Mouse (Mus musculus): ENCODE results near the gene Sik3. TPM values are rescaled to one million over a fixed set of nuclear protein-coding genes. Genes with fewer than 3 reads are reported as not detected.

Gene Sik3
- polyA plus RNA-seq, 1 experiment: 16.1 TPM

GRCm38 (mm10) chr9:46030968-46031367 lies 18.3 kb downstream of the Sik3 start:
- H3K4me1 ChIP-seq (ENCODE audit: control insufficient read depth, insufficient read depth, insufficient read length, low read length): peaks cover 28% of the 10 kb centered on the region
- H3K27ac ChIP-seq (replicated peaks; ENCODE audit: low read depth, low read length): no peak overlapping the region
- no peak overlapping the region for H3K4me3 ChIP-seq (ENCODE audit: insufficient read depth, low read depth, low read length)

GRCm38 (mm10) chr9:46032190-46032589 lies 19.6 kb downstream of the Sik3 start:
- Histone ChIP-seq H3K4me1 (ENCODE audit: control insufficient read depth, insufficient read depth, insufficient read length, low read length) (peaks cover 25% of the 10 kb centered on the region), H3K27ac (replicated peaks; ENCODE audit: low read depth, low read length) (no peak overlapping the region)

GRCm38 (mm10) chr9:46033058-46033457 lies 20.4 kb downstream of the Sik3 start:
- H3K4me1 ChIP-seq (ENCODE audit: control insufficient read depth, insufficient read depth, insufficient read length, low read length): peaks cover 19% of the 10 kb centered on the region
- H3K27ac ChIP-seq (replicated peaks; ENCODE audit: low read depth, low read length): no peak overlapping the region
- no peak overlapping the region for H3K4me3 ChIP-seq (ENCODE audit: insufficient read depth, low read depth, low read length)

More at GRCm38 (mm10) chr9:46032190-46032589, 19.6 kb downstream of the Sik3 start:
- no peak overlapping the region for H3K4me3 ChIP-seq (ENCODE audit: insufficient read depth, low read depth, low read length)

DNA sequence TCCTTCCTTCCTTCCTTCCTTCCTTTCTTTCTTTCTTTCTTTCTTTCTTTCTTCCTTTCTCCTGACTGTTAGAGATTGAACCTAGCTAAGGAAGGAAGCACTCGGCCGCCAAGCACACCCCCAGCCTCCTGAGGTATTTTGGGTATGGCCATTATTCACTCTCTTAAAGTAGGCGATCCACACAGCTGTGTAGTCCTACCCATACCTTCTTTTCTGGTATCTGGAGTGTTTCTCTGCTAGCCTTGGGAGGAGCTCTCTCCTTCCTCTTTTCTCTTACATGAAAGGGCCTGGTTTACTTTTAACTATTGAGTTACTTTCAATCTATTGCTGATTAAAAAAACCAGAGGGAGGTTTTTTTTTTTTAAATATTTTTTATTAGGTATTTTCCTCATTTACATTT lies 21.2 kb downstream of the Sik3 start:
- no peak overlapping the region for H3K4me3 ChIP-seq (ENCODE audit: insufficient read depth, low read depth, low read length)
- peaks cover 19% of the 10 kb centered on the region for H3K4me1 ChIP-seq (ENCODE audit: control insufficient read depth, insufficient read depth, insufficient read length, low read length)
- no peak overlapping the region for H3K27ac ChIP-seq (replicated peaks; ENCODE audit: low read depth, low read length)

DNA sequence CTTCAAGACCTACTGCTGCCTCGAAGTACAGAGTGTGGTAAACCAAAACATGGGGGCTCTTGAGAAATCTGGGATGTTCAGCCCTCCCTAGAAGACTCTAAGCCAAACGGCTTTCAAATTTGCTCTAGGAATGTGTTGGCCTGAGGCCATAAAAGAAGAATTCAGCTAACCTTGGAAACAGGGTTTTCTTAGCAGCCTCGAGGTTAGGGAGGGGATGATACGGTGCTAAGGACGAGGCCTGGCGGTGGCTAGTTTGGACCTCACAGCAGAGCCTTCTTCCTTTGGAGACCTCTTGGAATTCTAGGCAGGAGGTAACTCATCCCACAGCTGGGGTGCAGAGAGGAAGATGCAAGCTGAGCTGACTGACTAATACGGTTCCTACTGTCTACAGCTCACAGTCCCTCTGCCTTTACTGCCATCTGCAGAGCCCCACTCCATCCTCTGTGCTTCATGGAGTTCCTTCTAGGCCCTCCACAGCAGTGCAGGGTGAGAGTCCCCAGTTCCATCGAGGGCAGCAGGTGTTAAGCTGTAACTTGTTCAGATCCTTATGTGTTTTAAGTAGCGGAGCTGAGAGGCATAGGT lies 22.8 kb downstream of the Sik3 start:
- H3K4me3 ChIP-seq (ENCODE audit: insufficient read depth, low read depth, low read length): no peak overlapping the region
- H3K27ac ChIP-seq (replicated peaks; ENCODE audit: low read depth, low read length): no peak overlapping the region
- peaks cover 17% of the 10 kb centered on the region for H3K4me1 ChIP-seq (ENCODE audit: control insufficient read depth, insufficient read depth, insufficient read length, low read length)

DNA sequence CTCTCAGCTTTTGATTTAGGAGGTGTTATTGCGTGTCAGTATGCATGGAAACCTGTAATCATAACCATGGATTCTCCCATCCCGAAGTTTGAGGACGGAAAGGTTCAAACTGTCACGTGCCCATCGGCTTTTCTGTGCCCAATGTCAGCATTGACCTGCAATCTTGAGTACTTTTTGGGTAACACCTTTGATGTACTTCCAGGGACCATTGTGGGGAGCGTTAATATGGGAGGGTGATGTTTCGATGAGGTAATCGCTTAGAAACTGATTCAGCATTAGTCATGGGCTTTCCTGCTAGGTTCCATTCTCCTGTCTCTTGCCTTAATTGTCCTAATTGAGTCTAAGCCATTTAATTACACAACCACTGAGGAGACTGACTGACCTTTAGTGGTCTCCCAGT lies 24.3 kb downstream of the Sik3 start:
- H3K27ac ChIP-seq (replicated peaks; ENCODE audit: low read depth, low read length): no peak overlapping the region
- peaks cover 13% of the 10 kb centered on the region for H3K4me1 ChIP-seq (ENCODE audit: control insufficient read depth, insufficient read depth, insufficient read length, low read length)
- H3K4me3 ChIP-seq (ENCODE audit: insufficient read depth, low read depth, low read length): no peak overlapping the region

- peaks cover 8% of the 10 kb centered on the region; the same call in 1 of the 2 replicates for H3K4me1 ChIP-seq (ENCODE audit: control insufficient read depth, insufficient read depth, insufficient read length, low read length)
- H3K4me3 ChIP-seq (ENCODE audit: insufficient read depth, low read depth, low read length): no peak overlapping the region
- H3K27ac ChIP-seq (replicated peaks; ENCODE audit: low read depth, low read length): no peak overlapping the region
Observed at GRCm38 (mm10) chr9:46038786-46039185, 26.2 kb downstream of the Sik3 start.

DNA sequence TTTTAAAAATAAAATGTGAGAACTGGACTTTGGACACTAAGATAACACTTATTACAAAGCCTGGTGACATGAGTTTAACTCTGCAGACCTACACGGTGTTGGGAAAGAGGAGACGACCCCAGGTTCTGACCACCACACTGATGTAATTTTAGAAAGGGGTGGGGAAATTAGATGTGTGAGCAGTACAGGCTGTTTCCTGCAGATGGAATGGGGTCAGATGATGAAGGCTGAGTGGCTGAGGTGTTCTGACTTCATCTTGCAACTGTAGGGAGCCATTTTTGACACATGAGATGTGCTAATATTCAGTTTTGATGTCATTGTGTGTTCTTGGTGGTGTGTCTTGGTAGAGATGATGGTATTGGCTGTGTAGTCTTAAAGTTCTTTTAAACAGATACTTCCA lies 28.6 kb downstream of the Sik3 start:
- no peak overlapping the region for H3K4me3 ChIP-seq (ENCODE audit: insufficient read depth, low read depth, low read length)
- no peaks in the 10 kb centered on the region for H3K4me1 ChIP-seq (ENCODE audit: control insufficient read depth, insufficient read depth, insufficient read length, low read length)
- H3K27ac ChIP-seq (replicated peaks; ENCODE audit: low read depth, low read length): no peak overlapping the region

DNA sequence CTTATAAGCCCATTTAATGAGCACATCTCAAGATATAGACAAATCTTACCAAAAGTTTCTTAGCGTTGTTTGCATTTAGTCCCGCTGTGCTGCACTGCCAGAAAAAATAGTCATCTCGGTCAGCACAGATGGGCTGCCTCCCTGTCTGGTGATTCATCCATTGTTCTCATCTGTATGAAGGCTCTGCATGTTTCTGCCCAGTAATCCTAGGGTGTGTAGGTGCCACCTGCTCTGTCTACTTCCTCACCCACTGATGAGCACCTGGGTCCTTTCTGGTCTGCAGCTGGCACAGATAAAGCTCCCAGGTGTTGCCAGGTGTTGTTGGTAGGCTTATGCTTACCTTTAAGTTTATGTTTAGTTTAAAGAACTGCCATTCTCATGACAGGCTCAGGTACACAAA lies 29.8 kb downstream of the Sik3 start:
- no peaks in the 10 kb centered on the region for H3K4me1 ChIP-seq (ENCODE audit: control insufficient read depth, insufficient read depth, insufficient read length, low read length)
- no peak overlapping the region for H3K27ac ChIP-seq (replicated peaks; ENCODE audit: low read depth, low read length)
- no peak overlapping the region for H3K4me3 ChIP-seq (ENCODE audit: insufficient read depth, low read depth, low read length)

GRCm38 (mm10) chr9:46043626-46044025 lies 31.0 kb downstream of the Sik3 start:
- no peak overlapping the region for H3K27ac ChIP-seq (replicated peaks; ENCODE audit: low read depth, low read length)
- H3K4me3 ChIP-seq (ENCODE audit: insufficient read depth, low read depth, low read length): no peak overlapping the region
- H3K4me1 ChIP-seq (ENCODE audit: control insufficient read depth, insufficient read depth, insufficient read length, low read length): no peaks in the 10 kb centered on the region

DNA sequence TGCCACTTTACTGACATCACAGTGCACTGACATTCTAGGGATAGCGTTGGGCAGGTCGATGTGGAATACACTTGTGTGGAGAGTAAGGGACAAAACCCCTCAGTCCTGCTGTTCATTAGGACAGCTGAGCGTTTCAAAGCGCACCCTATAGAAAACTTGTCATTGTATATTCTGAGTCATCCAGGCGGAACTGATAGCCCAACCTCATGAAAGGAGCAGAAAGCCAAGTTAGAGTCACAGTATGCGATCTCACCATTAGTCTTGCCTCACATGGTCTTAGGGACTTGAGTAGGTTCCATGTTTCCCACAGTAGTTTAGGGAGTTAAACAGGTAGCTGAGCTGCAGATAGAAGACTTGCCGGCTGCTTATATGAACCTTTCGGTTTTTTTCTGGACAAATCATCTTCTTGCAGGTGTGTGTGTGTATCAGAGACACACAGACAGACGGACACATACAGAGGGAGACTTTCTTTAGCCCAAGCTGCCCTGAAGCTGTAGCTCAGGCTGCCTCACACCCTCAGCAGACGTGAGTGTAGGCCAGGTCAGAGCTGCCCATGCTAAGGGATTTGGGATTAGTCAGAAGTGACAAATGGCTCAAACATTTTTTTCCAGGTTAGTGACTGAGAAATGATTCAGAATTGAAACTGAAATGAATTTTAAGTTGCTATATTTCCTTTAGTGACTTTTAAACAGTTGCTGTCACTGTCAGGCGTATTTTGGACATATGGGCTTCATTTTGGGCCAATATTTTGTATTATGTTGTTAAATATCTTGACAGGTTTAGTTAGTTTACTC lies 34.3 kb downstream of the Sik3 start:
- Histone ChIP-seq H3K4me3 (ENCODE audit: insufficient read depth, low read depth, low read length) (no peak overlapping the region), H3K27ac (replicated peaks; ENCODE audit: low read depth, low read length) (no peak overlapping the region), H3K4me1 (ENCODE audit: control insufficient read depth, insufficient read depth, insufficient read length, low read length) (peaks cover 15% of the 10 kb centered on the region)

- Histone ChIP-seq H3K4me3 (ENCODE audit: insufficient read depth, low read depth, low read length) (no peak overlapping the region), H3K27ac (replicated peaks; ENCODE audit: low read depth, low read length) (peak overlapping the region; percentile 85), H3K4me1 (ENCODE audit: control insufficient read depth, insufficient read depth, insufficient read length, low read length) (peaks cover 25% of the 10 kb centered on the region)
Observed at GRCm38 (mm10) chr9:46049525-46049924, 36.9 kb downstream of the Sik3 start.

DNA sequence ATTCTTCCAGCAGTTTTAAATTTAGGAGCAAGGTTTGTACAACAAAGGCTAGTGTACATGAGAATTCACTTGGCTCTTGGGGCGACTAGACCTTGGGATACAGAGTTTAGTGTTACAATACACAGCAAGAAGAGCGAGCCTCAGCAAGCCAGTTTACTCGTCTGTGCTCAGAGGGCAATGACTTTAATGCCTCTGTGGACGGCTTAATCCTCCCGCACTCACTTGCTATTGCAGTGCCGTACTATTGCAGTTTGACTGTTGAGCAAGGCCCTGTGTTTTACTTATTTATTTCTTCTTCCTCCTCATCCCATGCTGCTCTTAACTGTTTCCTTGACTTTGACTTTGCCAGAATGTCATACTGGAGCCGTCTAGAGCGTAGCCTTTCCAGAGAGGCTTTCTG lies 37.6 kb downstream of the Sik3 start:
- Histone ChIP-seq H3K4me1 (ENCODE audit: control insufficient read depth, insufficient read depth, insufficient read length, low read length) (peaks cover 27% of the 10 kb centered on the region), H3K27ac (replicated peaks; ENCODE audit: low read depth, low read length) (peak overlapping the region; percentile 85), H3K4me3 (ENCODE audit: insufficient read depth, low read depth, low read length) (no peak overlapping the region)

DNA sequence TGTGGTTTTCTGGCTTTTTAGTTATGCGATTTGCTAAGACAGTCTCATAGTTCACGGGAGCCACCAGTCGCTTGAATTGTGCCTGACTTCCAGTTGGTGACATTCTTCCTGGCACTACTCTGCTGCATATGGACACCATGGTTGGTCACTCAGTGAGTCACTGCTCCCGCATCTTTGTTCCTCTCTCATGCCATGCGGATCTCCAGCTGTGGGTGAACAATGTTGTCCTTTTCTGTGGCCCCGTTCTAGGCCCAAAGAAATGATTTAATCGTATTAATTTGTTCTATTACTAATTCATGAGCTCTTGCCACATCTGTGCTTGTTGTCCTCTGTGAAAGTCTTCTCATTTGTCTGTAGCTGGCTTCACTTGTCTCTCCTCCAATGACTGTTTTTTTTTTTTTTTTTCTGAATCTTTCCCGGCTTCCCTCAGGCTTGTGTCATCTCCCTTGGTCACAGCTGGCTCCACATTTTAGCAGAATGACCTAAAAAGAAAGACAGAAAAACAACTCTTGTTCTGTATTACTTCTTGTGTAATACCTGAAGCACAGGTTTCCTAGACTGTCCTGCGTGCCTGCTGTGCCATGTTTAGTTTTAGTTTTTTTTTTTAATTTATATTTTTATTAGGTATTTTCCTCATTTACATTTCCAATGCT lies 40.5 kb downstream of the Sik3 start:
- Histone ChIP-seq H3K4me1 (ENCODE audit: control insufficient read depth, insufficient read depth, insufficient read length, low read length) (peaks cover 33% of the 10 kb centered on the region), H3K4me3 (ENCODE audit: insufficient read depth, low read depth, low read length) (no peak overlapping the region), H3K27ac (replicated peaks; ENCODE audit: low read depth, low read length) (no peak overlapping the region)

DNA sequence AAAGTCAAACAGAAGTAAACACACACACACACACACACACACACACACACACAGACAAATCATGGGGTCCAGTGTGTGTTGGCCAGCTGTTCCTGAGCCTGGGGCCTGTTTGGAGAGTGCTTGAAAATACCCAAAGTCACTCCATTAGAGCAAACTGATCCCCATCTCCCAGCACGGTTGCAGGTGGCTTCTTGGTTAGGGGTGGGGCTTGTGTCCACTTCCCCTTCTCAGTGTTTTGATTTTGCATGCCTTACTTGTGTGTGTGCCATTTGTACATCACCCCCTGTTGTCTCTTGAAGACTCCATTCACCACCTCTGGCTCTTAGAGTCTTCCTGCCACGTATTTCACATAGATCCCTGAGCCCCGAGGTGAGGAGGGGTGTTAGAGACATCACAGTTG lies 45.4 kb downstream of the Sik3 start:
- H3K4me3 ChIP-seq (ENCODE audit: insufficient read depth, low read depth, low read length): no peak overlapping the region
- H3K27ac ChIP-seq (replicated peaks; ENCODE audit: low read depth, low read length): no peak overlapping the region
- peaks cover 23% of the 10 kb centered on the region for H3K4me1 ChIP-seq (ENCODE audit: control insufficient read depth, insufficient read depth, insufficient read length, low read length)

DNA sequence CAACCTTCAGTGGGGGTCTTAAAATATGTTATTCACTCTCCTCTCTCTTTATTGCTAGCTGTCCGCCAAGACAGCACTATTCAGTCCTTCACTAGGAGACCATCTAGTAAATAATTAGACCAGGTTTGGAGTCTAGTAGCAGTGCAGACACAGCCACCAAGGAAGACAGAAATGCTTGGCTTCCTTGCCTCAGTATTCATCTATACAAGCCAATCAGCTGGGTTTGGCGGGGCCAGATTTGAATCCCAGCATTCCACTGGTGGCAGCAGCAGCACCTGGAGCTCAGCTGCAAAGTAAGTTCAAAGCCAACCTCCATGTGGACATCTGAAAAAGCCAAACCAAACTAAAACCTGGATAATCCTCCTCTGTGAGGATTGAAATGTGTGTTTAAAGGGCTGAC lies 47.6 kb downstream of the Sik3 start:
- H3K4me3 ChIP-seq (ENCODE audit: insufficient read depth, low read depth, low read length): no peak overlapping the region
- no peak overlapping the region for H3K27ac ChIP-seq (replicated peaks; ENCODE audit: low read depth, low read length)
- peaks cover 21% of the 10 kb centered on the region for H3K4me1 ChIP-seq (ENCODE audit: control insufficient read depth, insufficient read depth, insufficient read length, low read length)
